Mouse (Mus musculus): ENCODE measurements around the gene Elk3. TPM values are rescaled to one million over a fixed set of nuclear protein-coding genes. Genes with fewer than 3 reads are reported as not detected.
"Not testable (repeated sequence)": the region's sequence is repeated elsewhere in the genome, so short reads cannot be mapped to it uniquely, and the experiment has no call there.

Elk3 gene
- total RNA-seq (2021) = 50.4 and 58.0 TPM in 2 replicates
- long read RNA-seq, experiment 1, full-length matches to known transcripts = 25 of 37 reads
- long read RNA-seq, experiment 1, partial matches to known transcripts = 7 of 37 reads
- long read RNA-seq, experiment 1, other reads (novel, unspliced or antisense) = 5 of 37 reads
- long read RNA-seq, experiment 2, full-length matches to known transcripts = 15 of 18 reads
- long read RNA-seq, experiment 2, partial matches to known transcripts = 3 of 18 reads
- long read RNA-seq, experiment 2, other reads (novel, unspliced or antisense) = 0 of 18 reads

GRCm38 (mm10) chr10:93310721-93311411 is at the start of gene Elk3:
Gene Elk3, minus strand, starts transcription at chr10:93311135.
- peak; percentile 75 for DNase-seq

- no peak for DNase-seq
Observed at GRCm38 (mm10) chr10:93360623-93361022, 49.7 kb upstream of the Elk3 start.

DNA sequence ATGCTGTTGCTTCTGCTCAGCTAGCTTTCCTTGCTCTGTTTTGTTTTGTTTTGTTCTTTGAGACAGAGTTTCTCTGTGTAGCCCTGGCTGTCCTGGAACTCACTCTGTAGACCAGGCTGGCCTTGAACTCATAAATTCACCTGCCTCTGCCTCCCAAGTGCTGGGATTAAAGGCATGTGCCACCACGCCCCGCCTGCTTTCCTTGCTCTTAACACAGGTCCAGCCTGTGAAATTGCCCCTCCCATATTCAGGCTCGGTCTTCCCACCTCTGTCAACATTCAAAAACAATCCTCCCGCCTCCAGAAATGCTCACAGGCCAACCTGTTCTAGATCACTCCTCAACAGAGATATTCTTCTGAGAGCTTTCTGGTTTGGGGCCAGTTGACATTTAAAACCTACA is 49.3 kb upstream of the Elk3 start:
- DNase-seq = not testable (repeated sequence)

- DNase-seq = no peak
Observed at GRCm38 (mm10) chr10:93359339-93359863, 48.5 kb upstream of the Elk3 start.

DNA sequence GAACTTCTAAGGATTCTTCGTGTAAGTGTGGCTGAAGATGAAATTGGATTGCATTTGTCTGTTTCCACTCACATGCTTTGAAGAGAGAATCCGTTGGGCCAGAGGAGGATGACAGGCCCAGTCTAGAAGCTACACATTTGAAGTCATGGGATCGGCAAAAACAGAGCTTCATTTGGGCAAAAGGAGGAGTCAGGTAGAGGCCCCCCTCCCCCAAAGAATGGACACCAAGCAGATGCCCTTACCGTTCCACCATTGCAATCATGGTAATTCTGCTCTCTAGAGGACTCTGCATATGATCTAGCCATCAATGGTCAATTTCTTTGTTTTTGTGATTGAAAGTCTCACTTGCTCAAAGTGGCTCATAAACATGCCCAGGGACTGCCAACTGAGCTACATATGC is 47.9 kb upstream of the Elk3 start:
- DNase-seq = no peak

DNA sequence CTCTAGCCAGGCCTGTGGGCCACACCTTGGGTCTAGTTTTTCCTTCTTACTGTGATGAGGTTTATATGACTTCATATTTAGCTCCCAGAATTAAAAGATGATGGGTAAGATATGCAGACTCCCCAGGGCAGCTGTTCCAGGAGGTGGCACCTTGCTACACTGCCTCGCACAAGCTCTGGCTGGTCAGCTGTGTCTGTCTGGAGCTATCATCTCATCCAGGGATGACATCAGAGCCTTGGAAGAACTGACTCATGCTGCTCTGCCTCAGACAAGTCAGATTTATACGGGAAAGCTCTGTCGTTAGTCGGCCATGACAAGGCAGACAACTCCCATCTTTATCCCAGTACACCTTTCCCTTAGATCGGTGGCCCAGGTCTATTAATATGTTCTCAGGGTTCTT is 46.2 kb upstream of the Elk3 start:
- DNase-seq = no peak

- no peak for DNase-seq
Observed at GRCm38 (mm10) chr10:93356122-93356521, 45.2 kb upstream of the Elk3 start.

GRCm38 (mm10) chr10:93355276-93355927 is 44.5 kb upstream of the Elk3 start:
- peak; percentile 20 for DNase-seq

DNA sequence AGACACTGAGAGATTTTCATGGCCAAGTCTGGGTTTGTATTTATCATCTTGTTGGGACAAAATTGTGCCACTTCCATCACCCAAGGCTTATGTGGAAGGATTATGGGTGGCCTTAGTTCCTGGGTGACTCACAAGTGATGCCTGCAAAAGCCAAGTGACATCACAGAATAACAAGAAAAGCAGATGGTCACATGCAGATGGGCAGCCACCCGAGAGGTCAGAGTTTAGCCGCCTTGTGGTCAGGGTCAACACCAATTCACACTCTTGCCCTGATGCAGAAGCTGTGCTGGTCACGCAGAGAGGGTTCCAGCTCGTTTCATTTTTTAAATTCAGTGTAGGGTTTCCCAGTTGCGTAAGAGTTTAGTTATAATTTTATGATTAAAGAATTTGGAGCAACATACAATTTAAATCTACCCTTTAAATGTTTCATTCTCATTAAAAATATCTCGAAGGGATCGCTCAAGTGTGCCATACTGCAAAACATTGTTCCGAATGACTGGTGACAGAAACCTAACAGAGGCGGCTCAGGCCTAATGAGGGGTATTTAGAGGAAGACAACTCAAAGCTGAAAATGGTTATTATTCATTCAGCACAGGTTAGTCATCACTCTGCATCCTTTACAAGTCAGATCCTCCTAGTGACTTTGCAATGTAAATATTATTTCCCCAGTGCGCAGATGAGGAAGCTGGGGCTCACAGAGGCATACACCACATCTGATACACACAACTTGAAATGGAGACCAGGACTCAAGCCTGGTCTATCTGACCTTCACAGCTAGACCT is 42.8 kb upstream of the Elk3 start:
- DNase-seq = no peak

DNA sequence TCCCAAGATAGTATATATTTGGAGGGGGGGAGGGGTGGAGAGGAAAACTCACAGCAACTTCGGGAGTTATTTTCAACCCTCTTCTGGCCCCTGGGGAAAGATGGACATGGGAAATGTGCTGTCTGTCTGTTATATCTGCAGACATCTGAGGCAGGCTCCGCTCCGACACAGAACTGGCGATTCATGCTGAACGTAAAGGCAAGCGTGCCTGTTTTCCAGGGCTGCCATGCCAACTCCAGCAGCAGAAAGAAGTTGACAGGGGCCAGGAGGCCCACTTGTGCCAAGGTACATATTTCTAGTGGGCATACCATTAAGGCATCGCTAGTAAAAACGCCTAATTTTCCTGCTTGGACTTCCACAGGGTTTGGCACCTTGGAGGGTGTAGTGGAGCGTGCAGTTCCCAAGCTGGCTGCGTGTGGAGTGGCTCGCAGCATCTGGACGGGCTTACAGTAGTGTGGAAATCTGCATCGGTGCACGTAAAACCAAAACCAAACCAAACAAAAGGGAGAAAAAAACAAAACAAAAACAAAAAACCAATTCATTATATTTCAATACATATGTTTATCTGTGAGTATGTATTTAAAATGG is 37.1 kb upstream of the Elk3 start:
- no peak for DNase-seq

DNA sequence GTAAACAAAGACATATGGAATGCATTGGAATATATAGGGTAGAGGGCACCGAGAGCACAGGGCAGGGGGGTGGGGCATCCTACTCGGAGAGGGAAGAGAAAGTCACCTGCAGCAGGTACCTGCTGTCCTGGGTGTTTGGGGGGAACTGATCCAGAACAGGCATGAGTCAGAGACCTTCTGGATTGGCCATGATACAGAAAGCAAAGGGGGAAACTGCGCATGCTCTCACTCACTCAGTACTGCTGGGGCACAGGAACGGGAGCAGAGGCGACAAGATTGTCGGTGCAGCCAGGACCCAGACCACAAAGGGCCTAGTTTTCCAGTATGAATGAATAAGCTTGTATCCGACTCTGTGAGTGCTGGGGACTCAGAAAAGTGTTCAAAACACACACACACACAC is 36.5 kb upstream of the Elk3 start:
- peak; percentile 37 for DNase-seq

GRCm38 (mm10) chr10:93346208-93346936 is 35.4 kb upstream of the Elk3 start:
- DNase-seq = no peak

DNA sequence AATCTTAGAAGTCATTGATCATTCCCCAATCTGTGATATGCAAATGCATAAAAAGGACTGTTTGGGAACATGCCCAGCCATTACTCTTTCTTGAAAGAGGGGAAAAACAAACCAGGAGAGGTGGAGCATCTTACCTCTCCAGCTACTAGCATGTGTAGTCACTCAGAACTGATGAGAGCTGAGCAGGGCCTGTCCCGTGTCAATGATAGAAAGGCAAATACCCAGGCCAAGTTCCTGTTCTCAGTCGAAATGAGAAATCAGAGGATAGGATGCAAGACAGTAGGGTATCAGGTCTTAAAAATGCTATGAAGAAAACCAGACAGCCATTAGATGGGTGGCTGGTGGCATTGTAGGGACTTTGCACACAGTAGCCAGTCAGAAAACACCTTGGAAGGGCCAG is 34.6 kb upstream of the Elk3 start:
- DNase-seq = no peak

- no peak for DNase-seq
Observed at GRCm38 (mm10) chr10:93343469-93343868, 32.5 kb upstream of the Elk3 start.

- DNase-seq = no peak
Observed at GRCm38 (mm10) chr10:93342986-93343385, 32.1 kb upstream of the Elk3 start.

DNA sequence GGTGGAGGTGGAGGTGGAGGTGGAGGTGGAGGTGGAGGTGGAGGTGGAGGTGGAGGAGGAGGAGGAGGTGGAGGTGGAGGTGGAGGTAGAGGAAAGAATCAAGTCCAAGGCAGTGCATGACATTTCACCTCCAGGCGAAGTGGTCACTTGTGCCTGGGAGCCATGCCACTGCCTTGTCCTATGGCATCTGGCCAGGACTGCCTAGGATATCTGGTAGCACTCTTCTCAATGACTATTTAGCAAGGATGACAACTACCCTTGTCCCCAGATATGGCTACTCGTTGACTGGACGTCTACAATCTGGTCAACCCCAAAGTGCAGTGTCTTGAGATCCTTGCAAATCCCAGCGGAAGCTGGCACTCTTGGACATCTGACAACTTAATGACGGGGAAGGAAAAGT is 27.6 kb upstream of the Elk3 start:
- DNase-seq = peak; percentile 46

GRCm38 (mm10) chr10:93336462-93336931 is 25.6 kb upstream of the Elk3 start:
- no peak for DNase-seq

DNA sequence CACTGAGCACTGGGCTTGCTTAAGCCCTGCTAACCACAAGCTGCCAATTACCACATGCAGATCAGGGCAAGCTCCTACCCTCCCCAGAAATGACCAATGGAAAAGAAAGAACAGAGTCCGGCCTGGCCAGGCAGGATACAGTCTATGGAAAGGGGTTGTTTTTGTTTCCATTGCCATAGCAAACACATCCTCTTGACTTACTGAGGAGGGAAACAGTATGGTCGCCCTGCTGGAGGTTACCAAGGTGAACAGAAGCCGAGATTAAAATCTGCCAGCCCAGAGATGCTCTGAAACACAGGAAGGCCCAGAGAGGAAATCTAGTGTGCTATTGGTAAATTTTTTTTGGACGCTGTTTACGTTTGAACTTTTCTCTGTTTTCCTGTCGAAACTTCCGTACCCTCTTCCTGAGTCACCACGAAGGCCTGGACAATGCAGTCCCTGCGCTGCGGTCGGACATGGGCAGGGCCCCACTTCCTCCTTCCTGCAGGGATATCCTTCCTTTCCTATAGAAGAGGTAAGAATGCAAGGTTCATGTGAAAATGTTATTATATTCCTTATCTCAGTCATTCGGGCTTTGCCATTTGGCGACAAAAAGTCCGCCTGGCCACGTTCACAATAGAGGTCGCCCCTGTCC is 25.0 kb upstream of the Elk3 start:
- peak; percentile 61 for DNase-seq

DNA sequence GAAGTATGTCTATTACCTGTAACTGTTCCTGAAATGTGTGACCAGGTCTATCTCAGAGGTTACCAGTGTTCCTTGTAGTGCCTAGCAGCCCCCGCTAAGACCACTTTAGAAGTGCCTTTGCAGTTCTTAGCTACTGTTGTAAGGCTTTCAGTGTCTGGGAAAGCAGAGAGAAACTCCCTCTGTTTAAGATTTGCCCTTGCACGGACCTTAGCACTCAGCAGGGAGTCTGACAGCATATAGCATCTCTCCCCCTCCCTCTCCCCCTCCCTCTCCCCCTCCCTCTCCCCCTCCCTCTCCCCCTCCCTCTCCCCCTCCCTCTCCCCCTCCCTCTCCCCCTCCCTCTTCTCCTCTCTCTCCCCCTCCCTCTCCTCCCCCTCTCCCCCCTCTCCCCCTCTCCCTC is 24.1 kb upstream of the Elk3 start:
- DNase-seq = no peak

DNA sequence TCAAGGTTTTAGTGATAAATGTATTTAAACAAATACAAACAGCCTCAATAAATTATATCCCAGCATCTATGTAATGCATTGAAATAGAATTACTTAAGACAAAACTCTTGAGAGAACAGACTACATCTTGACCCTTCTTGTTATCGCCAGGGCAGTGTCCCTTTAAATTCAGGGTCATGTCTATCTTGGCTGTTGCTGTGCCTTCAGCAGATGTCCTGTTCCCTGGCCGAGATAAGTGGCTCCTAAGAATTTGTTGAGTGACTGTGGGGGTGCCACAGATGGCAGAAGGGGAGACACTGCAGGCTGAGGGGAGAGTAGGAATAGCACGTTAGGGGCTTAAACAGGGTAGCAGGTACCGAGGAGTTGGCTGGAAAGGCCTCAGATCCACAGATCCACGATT is 22.3 kb upstream of the Elk3 start:
- no peak for DNase-seq
